Mouse (Mus musculus) MEL (cell line): ENCODE measurements at regions not wholly inside any gene's neighbourhood (a gene's known extent, or its start where the extent isn't known, plus 50 kb on each side); places are given as distances from the start of the nearest gene placed in this dataset.

Experiments
- DNase-seq: peaks from one replicate; pipeline ENCODE4 v3.0.0; 2011; ENCODE audit warnings: low read depth, low spot score
- H3K27ac ChIP-seq: 2 replicates; pipeline ENCODE4 v1.5.1; 2012; ENCODE audit warnings: low read depth, mild to moderate bottlenecking, control low read depth, low read length, moderate library complexity; ENCODE audit not compliant: control insufficient read depth
- H3K27me3 ChIP-seq, 2 experiments: fragments of 150-350 bp in 1 of 2; sonication (generic) in 1 of 2; 2 replicates each; pipeline ENCODE4 v1.6.1; 2012; ENCODE audit warnings: low read length in 2 of 2, mild to moderate bottlenecking in 2 of 2, improper control_type of control experiment in 1 of 2, moderate library complexity in 1 of 2; ENCODE audit not compliant: insufficient read depth in 2 of 2, control insufficient read depth in 1 of 2
- H3K36me3 ChIP-seq, 2 experiments: 2 replicates each; pipeline ENCODE4 v1.6.1; 2012 to 2014; ENCODE audit warnings: low read length in 2 of 2, improper control_type of control experiment in 1 of 2, inconsistent platforms in 1 of 2, mild to moderate bottlenecking in 1 of 2; ENCODE audit not compliant: insufficient read depth in 2 of 2, control insufficient read depth in 1 of 2
- H3K4me1 ChIP-seq, 2 experiments: fragments of 150-350 bp in 1 of 2; sonication (generic) in 1 of 2; 2 replicates each; pipeline ENCODE4 v1.6.1; 2012; ENCODE audit warnings: low read length in 2 of 2, improper control_type of control experiment in 1 of 2, mild to moderate bottlenecking in 1 of 2; ENCODE audit not compliant: insufficient read depth in 2 of 2, control insufficient read depth in 1 of 2
- H3K4me3 ChIP-seq, 2 experiments: fragments of 150-350 bp in 1 of 2; sonication (generic) in 1 of 2; 2 replicates each; pipeline ENCODE4 v1.5.1; 2012; ENCODE audit warnings: low read depth in 2 of 2, low read length in 2 of 2, mild to moderate bottlenecking in 2 of 2, moderate library complexity in 2 of 2, control low read depth in 1 of 2, improper control_type of control experiment in 1 of 2; ENCODE audit not compliant: control insufficient read depth in 1 of 2, insufficient read depth in 1 of 2
- H3K79me2 ChIP-seq: 2 replicates; pipeline ENCODE4 v1.6.1; 2012; ENCODE audit warnings: mild to moderate bottlenecking, low read length, moderate library complexity; ENCODE audit not compliant: control insufficient read depth, poor library complexity, insufficient read depth
- H3K9ac ChIP-seq: 2 replicates; pipeline ENCODE4 v1.6.1; 2012; ENCODE audit warnings: low read depth, mild to moderate bottlenecking, control low read depth, low read length, moderate library complexity; ENCODE audit not compliant: control insufficient read depth, poor library complexity, severe bottlenecking
- H3K9me3 ChIP-seq: fragments of 150-350 bp; sonication (generic); replicated peaks from 2 replicates; pipeline ENCODE4 v1.6.1; 2012; ENCODE audit warnings: mild to moderate bottlenecking, low read length, improper control_type of control experiment, moderate library complexity; ENCODE audit not compliant: insufficient read depth
- CHD1 ChIP-seq: IDR thresholded peaks from 2 replicates; pipeline ENCODE4 v1.6.1; 2012; ENCODE audit warnings: low read depth, mild to moderate bottlenecking, inconsistent platforms, low read length, improper control_type of control experiment
- CHD2 ChIP-seq: IDR thresholded peaks from 2 replicates; pipeline ENCODE4 v1.6.1; 2011; ENCODE audit warnings: low read length, improper control_type of control experiment
- CTCF ChIP-seq, 3 experiments: IDR thresholded peaks in 2 of 3; conservative IDR thresholded peaks in 1 of 3; 2 replicates each; pipeline ENCODE4 v1.5.1; 2011 to 2012; ENCODE audit warnings: low read length in 3 of 3, low read depth in 2 of 3, mild to moderate bottlenecking in 2 of 3, improper control_type of control experiment in 1 of 3, inconsistent platforms in 1 of 3, mixed read lengths in 1 of 3, moderate library complexity in 1 of 3; ENCODE audit not compliant: control insufficient read depth in 1 of 3, insufficient read depth in 1 of 3, poor library complexity in 1 of 3, severe bottlenecking in 1 of 3
- ELF1 ChIP-seq: IDR thresholded peaks from 2 replicates; pipeline ENCODE4 v1.6.1; 2014; ENCODE audit warnings: low read depth, mild to moderate bottlenecking, inconsistent platforms, low read length, improper control_type of control experiment, moderate library complexity
- GABPA ChIP-seq: IDR thresholded peaks from 2 replicates; pipeline ENCODE4 v1.6.1; 2012; ENCODE audit warnings: low read depth, mild to moderate bottlenecking, inconsistent platforms, low read length, improper control_type of control experiment, moderate library complexity
- GATA1 ChIP-seq: IDR thresholded peaks from 2 replicates; pipeline ENCODE4 v1.6.1; 2011; ENCODE audit warnings: low read depth, low read length, improper control_type of control experiment
- HCFC1 ChIP-seq: IDR thresholded peaks from 2 replicates; pipeline ENCODE4 v1.6.1; 2012; ENCODE audit warnings: low read depth, mild to moderate bottlenecking, inconsistent platforms, low read length, improper control_type of control experiment, moderate library complexity
- JUND ChIP-seq: IDR thresholded peaks from 2 replicates; pipeline ENCODE4 v1.6.1; 2011; ENCODE audit warnings: low read depth, mild to moderate bottlenecking, improper control_type of control experiment, low read length
- KAT2A ChIP-seq: conservative IDR thresholded peaks from 2 replicates; pipeline ENCODE4 v1.6.1; 2012; ENCODE audit warnings: low read depth, low read length, improper control_type of control experiment, inconsistent platforms
- MAFK ChIP-seq: IDR thresholded peaks from 2 replicates; pipeline ENCODE4 v1.6.1; 2011; ENCODE audit warnings: low read depth, mild to moderate bottlenecking, low read length, improper control_type of control experiment, borderline replicate concordance
- MAX ChIP-seq: IDR thresholded peaks from 2 replicates; pipeline ENCODE4 v1.6.1; 2011; ENCODE audit warnings: low read length, improper control_type of control experiment
- MEF2A ChIP-seq: IDR thresholded peaks from 2 replicates; pipeline ENCODE4 v1.6.1; 2014; ENCODE audit warnings: low read depth, mild to moderate bottlenecking, inconsistent platforms, low read length, improper control_type of control experiment; ENCODE audit not compliant: poor library complexity, insufficient replicate concordance, severe bottlenecking; ENCODE audit errors: extremely low read depth
- MXI1 ChIP-seq: IDR thresholded peaks from 2 replicates; pipeline ENCODE4 v1.6.1; 2011; ENCODE audit warnings: mild to moderate bottlenecking, low read depth, low read length, improper control_type of control experiment
- MYB ChIP-seq: IDR thresholded peaks from 2 replicates; pipeline ENCODE4 v1.6.1; 2011; ENCODE audit warnings: mild to moderate bottlenecking, low read depth, low read length, improper control_type of control experiment
- MYC ChIP-seq: IDR thresholded peaks from 2 replicates; pipeline ENCODE4 v1.6.1; 2011; ENCODE audit warnings: low read depth, mild to moderate bottlenecking, low read length, improper control_type of control experiment, moderate library complexity
- NRF1 ChIP-seq: IDR thresholded peaks from 2 replicates; pipeline ENCODE4 v1.6.1; 2014; ENCODE audit warnings: low read depth, mild to moderate bottlenecking, inconsistent platforms, low read length, improper control_type of control experiment, moderate library complexity; ENCODE audit not compliant: poor library complexity, insufficient read depth, severe bottlenecking
- POLR2AphosphoS2 ChIP-seq: IDR thresholded peaks from 2 replicates; pipeline ENCODE4 v1.6.1; 2011; ENCODE audit warnings: low read length, improper control_type of control experiment
- POLR2AphosphoS5 ChIP-seq: IDR thresholded peaks from 2 replicates; pipeline ENCODE4 v1.6.1; 2012; ENCODE audit warnings: low read depth, borderline replicate concordance, mild to moderate bottlenecking, inconsistent platforms, low read length, moderate library complexity, mixed read lengths
- TCF12 ChIP-seq: IDR thresholded peaks from 2 replicates; pipeline ENCODE4 v1.6.1; 2014; ENCODE audit warnings: low read depth, mild to moderate bottlenecking, inconsistent platforms, low read length, improper control_type of control experiment, moderate library complexity
- UBTF ChIP-seq: IDR thresholded peaks from 2 replicates; pipeline ENCODE4 v1.6.1; 2012; ENCODE audit warnings: low read depth, mild to moderate bottlenecking, inconsistent platforms, low read length, improper control_type of control experiment, moderate library complexity, borderline replicate concordance; ENCODE audit not compliant: insufficient read depth
- USF1 ChIP-seq: IDR thresholded peaks from 2 replicates; pipeline ENCODE4 v1.6.1; 2014; ENCODE audit warnings: low read depth, mild to moderate bottlenecking, inconsistent platforms, low read length, improper control_type of control experiment, moderate library complexity
- USF2 ChIP-seq, 2 experiments: IDR thresholded peaks; 2 replicates each; pipeline ENCODE4 v1.6.1; 2011 to 2012; ENCODE audit warnings: improper control_type of control experiment in 2 of 2, low read length in 2 of 2, borderline replicate concordance in 1 of 2, inconsistent platforms in 1 of 2, low read depth in 1 of 2, mild to moderate bottlenecking in 1 of 2; ENCODE audit not compliant: insufficient read depth in 1 of 2
- ZC3H11A ChIP-seq: IDR thresholded peaks from 2 replicates; pipeline ENCODE4 v1.6.1; 2012; ENCODE audit warnings: low read depth, mild to moderate bottlenecking, inconsistent platforms, low read length, improper control_type of control experiment

GRCm38 (mm10) chr10:25681243-25681642 lies 145.2 kb upstream of the Smlr1 start (continued):
- TF ChIP-seq MEF2A (no peak), ELF1 (no peak), GABPA (no peak), MYB (no peak), ZC3H11A (peak; percentile 55), MAFK (no peak), GATA1 (peak; percentile 52)
- TF ChIP-seq, all 39 proteins: peak for 5

GRCm38 (mm10) chr10:25677889-25678288 lies 141.8 kb upstream of the Smlr1 start:
- Histone ChIP-seq H3K27me3 (no peaks in the 10 kb centered on the region), H3K9me3 (no peaks in the 10 kb centered on the region), H3K36me3 (no peaks in the 10 kb centered on the region), H3K4me3 (no peak overlapping the region), H3K9ac (no peak overlapping the region), H3K79me2 (no peaks in the 10 kb centered on the region), H3K27ac (no peak overlapping the region), H3K4me1 (no peaks in the 10 kb centered on the region)
- TF ChIP-seq USF2 (IDR thresholded peaks at IDR 0.05; ENCODE audit: borderline replicate concordance in 1 of 2, insufficient read depth in 1 of 2, low read depth in 1 of 2, low read length in 2 of 2), result no peak
- TF ChIP-seq USF1, result no peak
- TF ChIP-seq MYC, result no peak
- TF ChIP-seq NRF1, result no peak
- TF ChIP-seq UBTF, result no peak
- TF ChIP-seq POLR2AphosphoS2, result no peak
- TF ChIP-seq JUND, result no peak
- TF ChIP-seq MXI1, result no peak
- TF ChIP-seq KAT2A, result no peak
- TF ChIP-seq HCFC1, result no peak
- no peak for TF ChIP-seq CHD2
- no peak for TF ChIP-seq POLR2AphosphoS5
- no peak for TF ChIP-seq CHD1
- TF ChIP-seq CTCF (IDR thresholded peaks at IDR 0.05 in 2 of 3, conservative IDR thresholded peaks at IDR 0.05 in 1 of 3; ENCODE audit: control insufficient read depth in 1 of 3, insufficient read depth in 1 of 3, low read depth in 2 of 3, low read length in 3 of 3, poor library complexity in 1 of 3, severe bottlenecking in 1 of 3), result no peak
- no peak for TF ChIP-seq TCF12
- no peak for TF ChIP-seq ZC3H11A
- TF ChIP-seq ELF1, result no peak
- TF ChIP-seq MAX, result no peak
- peak; percentile 10 for DNase-seq
